Mouse (Mus musculus): ENCODE results near the gene Rbfox2.
"Not testable (repeated sequence)": the region's sequence is repeated elsewhere in the genome, so short reads cannot be mapped to it uniquely, and the experiment has no call there.

Gene Rbfox2

GRCm38 (mm10) chr15:77068439-77068861 lies 238.4 kb downstream of the Rbfox2 start:
- no peak for DNase-seq (ENCODE audit: low read depth, low spot score)

GRCm38 (mm10) chr15:77066233-77066632 lies 240.6 kb downstream of the Rbfox2 start:
- DNase-seq (ENCODE audit: low read depth, low spot score) = no peak

- no peak for DNase-seq (ENCODE audit: low read depth, low spot score)
Observed at GRCm38 (mm10) chr15:77065259-77065852, 241.4 kb downstream of the Rbfox2 start.

- no peak for DNase-seq (ENCODE audit: low read depth, low spot score)
Observed at GRCm38 (mm10) chr15:77062746-77063145, 244.1 kb downstream of the Rbfox2 start.

- DNase-seq (ENCODE audit: low read depth, low spot score) = not testable (repeated sequence)
Observed at GRCm38 (mm10) chr15:77059416-77059815, 247.4 kb downstream of the Rbfox2 start.

- peak; percentile 75 for DNase-seq (ENCODE audit: low read depth, low spot score)
Observed at GRCm38 (mm10) chr15:77058566-77058965, 248.2 kb downstream of the Rbfox2 start.

- DNase-seq (ENCODE audit: low read depth, low spot score) = no peak
Observed at GRCm38 (mm10) chr15:77056791-77057051, 250.1 kb downstream of the Rbfox2 start.

- DNase-seq (ENCODE audit: low read depth, low spot score) = no peak
Observed at GRCm38 (mm10) chr15:77056001-77056790, 250.6 kb downstream of the Rbfox2 start.

- no peak for DNase-seq (ENCODE audit: low read depth, low spot score)
Observed at GRCm38 (mm10) chr15:77054611-77055175, 252.1 kb downstream of the Rbfox2 start.

GRCm38 (mm10) chr15:77053021-77053420 lies 253.8 kb downstream of the Rbfox2 start:
- no peak for DNase-seq (ENCODE audit: low read depth, low spot score)

GRCm38 (mm10) chr15:77052176-77052575 lies 254.6 kb downstream of the Rbfox2 start:
- no peak for DNase-seq (ENCODE audit: low read depth, low spot score)

- DNase-seq (ENCODE audit: low read depth, low spot score) = no peak
Observed at GRCm38 (mm10) chr15:77050570-77050969, 256.2 kb downstream of the Rbfox2 start, which contains the start of gene Mb. TSS of gene Mb (minus strand) at chr15:77050670.

- DNase-seq (ENCODE audit: low read depth, low spot score) = no peak
Observed at GRCm38 (mm10) chr15:77045609-77046008, 261.2 kb downstream of the Rbfox2 start.

GRCm38 (mm10) chr15:77044597-77045320 lies 262.0 kb downstream of the Rbfox2 start, which contains the start of gene Apol6:
TSS of gene Apol6 (plus strand) at chr15:77044729.
- no peak for DNase-seq (ENCODE audit: low read depth, low spot score)

GRCm38 (mm10) chr15:77040784-77041183 lies 266.0 kb downstream of the Rbfox2 start:
- no peak for DNase-seq (ENCODE audit: low read depth, low spot score)

GRCm38 (mm10) chr15:77039211-77039700 lies 267.5 kb downstream of the Rbfox2 start:
- no peak for DNase-seq (ENCODE audit: low read depth, low spot score)

GRCm38 (mm10) chr15:77037278-77038161 lies 269.3 kb downstream of the Rbfox2 start:
- DNase-seq (ENCODE audit: low read depth, low spot score) = no peak

GRCm38 (mm10) chr15:77036989-77037277 lies 269.9 kb downstream of the Rbfox2 start:
- DNase-seq (ENCODE audit: low read depth, low spot score) = no peak

- no peak for DNase-seq (ENCODE audit: low read depth, low spot score)
Observed at GRCm38 (mm10) chr15:77036320-77036988, 270.4 kb downstream of the Rbfox2 start.

GRCm38 (mm10) chr15:77035643-77036042 lies 271.2 kb downstream of the Rbfox2 start:
- no peak for DNase-seq (ENCODE audit: low read depth, low spot score)

- DNase-seq (ENCODE audit: low read depth, low spot score) = no peak
Observed at GRCm38 (mm10) chr15:77034526-77034925, 272.3 kb downstream of the Rbfox2 start.

Measured in WW6 (cell line).